Mouse (Mus musculus) heart, embryonic 14.5 days (tissue): Measurements from ENCODE around the gene Sdk1. TPM values are rescaled to one million over a fixed set of nuclear protein-coding genes. Genes with fewer than 3 reads are reported as not detected.
A peak's percentile ranks its signal among the peaks of the same experiment; 100 is the strongest.

Source experiments
- ATAC-seq: fragments of 200-750 bp; cut with Nextera tagmentation; 2 replicates; pipeline ENCODE4 v1.8.0; 2017; ENCODE audit warnings: low read depth, moderate TSS enrichment; ENCODE audit not compliant: insufficient number of reproducible peaks, insufficient read depth, low FRiP score
- H3K27ac ChIP-seq, 2 experiments: fragments of 200-500 bp in 1 of 2; fragments of 300-500 bp in 1 of 2; sonication (generic) in 1 of 2; replicated peaks in 1 of 2; 2 replicates each; pipeline ENCODE4 v1.5.1; 2012 to 2014; ENCODE audit warnings: low read depth in 2 of 2, low read length in 2 of 2, control low read depth in 1 of 2, mild to moderate bottlenecking in 1 of 2, mixed read lengths in 1 of 2; ENCODE audit not compliant: control insufficient read depth in 1 of 2, insufficient read depth in 1 of 2
- H3K27me3 ChIP-seq: fragments of 300-500 bp; sonication (generic); 2 replicates; pipeline ENCODE4 v1.6.1; 2014; ENCODE audit warnings: mild to moderate bottlenecking, low read length, control low read depth; ENCODE audit not compliant: control insufficient read depth, insufficient read depth
- H3K36me3 ChIP-seq: fragments of 300-500 bp; sonication (generic); 2 replicates; pipeline ENCODE4 v1.6.1; 2014; ENCODE audit warnings: mild to moderate bottlenecking, control low read depth, low read length, mixed read lengths; ENCODE audit not compliant: control insufficient read depth, insufficient read depth
- H3K4me1 ChIP-seq, 2 experiments: fragments of 200-500 bp in 1 of 2; fragments of 300-500 bp in 1 of 2; sonication (generic) in 1 of 2; 2 replicates each; pipeline ENCODE4 v1.6.1; 2012 to 2014; ENCODE audit warnings: low read length in 2 of 2, control low read depth in 1 of 2, mixed read lengths in 1 of 2; ENCODE audit not compliant: control insufficient read depth in 2 of 2, insufficient read depth in 2 of 2
- H3K4me2 ChIP-seq: fragments of 300-500 bp; sonication (generic); 2 replicates; pipeline ENCODE4 v1.6.1; 2014; ENCODE audit warnings: mild to moderate bottlenecking, low read length
- H3K4me3 ChIP-seq, 2 experiments: fragments of 200-500 bp in 1 of 2; fragments of 300-500 bp in 1 of 2; sonication (generic) in 1 of 2; 2 replicates each; pipeline ENCODE4 v1.5.1; 2012 to 2014; ENCODE audit warnings: low read length in 2 of 2, mild to moderate bottlenecking in 2 of 2, control low read depth in 1 of 2, low read depth in 1 of 2, moderate library complexity in 1 of 2; ENCODE audit not compliant: control insufficient read depth in 1 of 2, insufficient read depth in 1 of 2
- H3K9ac ChIP-seq: fragments of 300-500 bp; sonication (generic); 2 replicates; pipeline ENCODE4 v1.6.1; 2014; ENCODE audit warnings: mild to moderate bottlenecking, low read length
- H3K9me3 ChIP-seq: fragments of 300-500 bp; sonication (generic); 2 replicates; pipeline ENCODE4 v1.6.1; 2016; ENCODE audit warnings: low read length, control low read depth; ENCODE audit not compliant: control insufficient read depth
- WGBS: fragments of 180-500 bp; shearing (Covaris S2); extraction: QIAGEN DNeasy Blood & Tissue Kit; methylation state at CpG from one replicate; pipeline ENCODE4 v1.1.7; 2014; 5-methylcytosine and 5-hydroxymethylcytosine counted together
- polyA plus RNA-seq: library from polyadenylated mRNA; unstranded; fragments of >200 nt; fragmentation: Nextera tagmentation; extraction: Ambion mirVana; gene quantifications from 2 replicates; pipeline ENCODE4 v1.2.1, GENCODE M21; 2014

The Sdk1 gene
- polyA plus RNA-seq, 1 experiment from 2014 or later: 2.5 TPM

GRCm38 (mm10) chr5:141540193-141540592, 298.9 kb downstream of the Sdk1 start:
- H3K36me3 ChIP-seq: no peaks in the 10 kb centered on the region
- 46% methylated on average over 5 of the region's 5 CpGs for WGBS
- H3K9ac ChIP-seq: no peak overlapping the region
- no peak overlapping the region for H3K4me3 ChIP-seq
- H3K27me3 ChIP-seq: no peaks in the 10 kb centered on the region
- H3K4me2 ChIP-seq: no peak overlapping the region
- no peak overlapping the region for H3K27ac ChIP-seq
- ATAC-seq: no peak
- H3K4me1 ChIP-seq: no peaks in the 10 kb centered on the region; a peak in 1 of 4 replicates
- H3K9me3 ChIP-seq: no peaks in the 10 kb centered on the region

- ATAC-seq: no peak
Measured at GRCm38 (mm10) chr5:141542890-141543666, 301.8 kb downstream of the Sdk1 start.

GRCm38 (mm10) chr5:141553444-141553843, 312.2 kb downstream of the Sdk1 start:
- H3K9ac ChIP-seq: no peak overlapping the region
- ATAC-seq: no peak
- no peaks in the 10 kb centered on the region for H3K9me3 ChIP-seq
- no peaks in the 10 kb centered on the region for H3K36me3 ChIP-seq
- no peak overlapping the region for H3K27ac ChIP-seq
- H3K4me2 ChIP-seq: no peak overlapping the region
- H3K27me3 ChIP-seq: no peaks in the 10 kb centered on the region
- H3K4me3 ChIP-seq: no peak overlapping the region
- H3K4me1 ChIP-seq: peaks cover 14 to 25% of the 10 kb centered on the region in 2 experiments
- WGBS: 73% methylated on average over 9 of the region's 9 CpGs

More at GRCm38 (mm10) chr5:141542890-141543666, 301.8 kb downstream of the Sdk1 start:
- no peaks in the 10 kb centered on the region for H3K9me3 ChIP-seq
- no peaks in the 10 kb centered on the region; a peak in 1 of 4 replicates for H3K4me1 ChIP-seq
- no peak overlapping the region for H3K4me2 ChIP-seq
- H3K36me3 ChIP-seq: no peaks in the 10 kb centered on the region
- H3K4me3 ChIP-seq: no peak overlapping the region
- H3K9ac ChIP-seq: no peak overlapping the region
- no peaks in the 10 kb centered on the region for H3K27me3 ChIP-seq
- no peak overlapping the region for H3K27ac ChIP-seq
- 52% methylated on average over 8 of the region's 8 CpGs for WGBS

GRCm38 (mm10) chr5:141558731-141559130, 317.4 kb downstream of the Sdk1 start:
- ATAC-seq: no peak
- H3K9ac ChIP-seq: no peak overlapping the region
- H3K27ac ChIP-seq: no peak overlapping the region
- WGBS: 81% methylated on average over 4 of the region's 4 CpGs
- H3K9me3 ChIP-seq: no peaks in the 10 kb centered on the region
- H3K27me3 ChIP-seq: no peaks in the 10 kb centered on the region
- H3K4me1 ChIP-seq: peaks cover 20 to 47% of the 10 kb centered on the region in 2 experiments
- H3K36me3 ChIP-seq: no peaks in the 10 kb centered on the region
- no peak overlapping the region for H3K4me2 ChIP-seq
- no peak overlapping the region for H3K4me3 ChIP-seq

- H3K4me3 ChIP-seq: no peak overlapping the region
- H3K9ac ChIP-seq: no peak overlapping the region
- peaks cover 18 to 44% of the 10 kb centered on the region in 2 experiments for H3K4me1 ChIP-seq
- WGBS: 24% methylated on average over 5 of the region's 5 CpGs
- no peaks in the 10 kb centered on the region for H3K36me3 ChIP-seq
- no peak for ATAC-seq
- H3K9me3 ChIP-seq: 0 out of 2 replicates have a peak, but pooled peaks cover 2% of the 10 kb centered on the region
- H3K27ac ChIP-seq: peak overlapping the region; percentile 41 to 50; a peak in 3 of 4 replicates
- H3K27me3 ChIP-seq: no peaks in the 10 kb centered on the region
- no peak overlapping the region for H3K4me2 ChIP-seq
Measured at GRCm38 (mm10) chr5:141560325-141560724, 319.0 kb downstream of the Sdk1 start.

GRCm38 (mm10) chr5:141561989-141562560, 320.8 kb downstream of the Sdk1 start:
- H3K9me3 ChIP-seq: 0 out of 2 replicates have a peak, but pooled peaks cover 2% of the 10 kb centered on the region
- H3K36me3 ChIP-seq: no peaks in the 10 kb centered on the region
- ATAC-seq: no peak
- H3K27ac ChIP-seq: peak overlapping the region; percentile 51 to 79
- H3K4me3 ChIP-seq: no peak overlapping the region
- H3K9ac ChIP-seq: no peak overlapping the region
- H3K4me2 ChIP-seq: no peak overlapping the region
- H3K27me3 ChIP-seq: no peaks in the 10 kb centered on the region
- 23% methylated on average over 3 of the region's 3 CpGs for WGBS
- peaks cover 10 to 27% of the 10 kb centered on the region in 2 experiments for H3K4me1 ChIP-seq

- Histone ChIP-seq H3K36me3 (no peaks in the 10 kb centered on the region), H3K27me3 (no peaks in the 10 kb centered on the region), H3K4me1 (peaks cover 6 to 24% of the 10 kb centered on the region in 2 experiments; a peak in 3 of 4 replicates), H3K9ac (no peak overlapping the region), H3K4me3 (no peak overlapping the region), H3K9me3 (0 out of 2 replicates have a peak, but pooled peaks cover 2% of the 10 kb centered on the region), H3K4me2 (no peak overlapping the region), H3K27ac (no peak overlapping the region)
- WGBS: 91% methylated on average over 5 of the region's 5 CpGs
- ATAC-seq: no peak
Measured at GRCm38 (mm10) chr5:141564197-141564596, 322.9 kb downstream of the Sdk1 start.
